Mouse (Mus musculus): ENCODE results near the gene Atp5e.

Gene Atp5e

DNA sequence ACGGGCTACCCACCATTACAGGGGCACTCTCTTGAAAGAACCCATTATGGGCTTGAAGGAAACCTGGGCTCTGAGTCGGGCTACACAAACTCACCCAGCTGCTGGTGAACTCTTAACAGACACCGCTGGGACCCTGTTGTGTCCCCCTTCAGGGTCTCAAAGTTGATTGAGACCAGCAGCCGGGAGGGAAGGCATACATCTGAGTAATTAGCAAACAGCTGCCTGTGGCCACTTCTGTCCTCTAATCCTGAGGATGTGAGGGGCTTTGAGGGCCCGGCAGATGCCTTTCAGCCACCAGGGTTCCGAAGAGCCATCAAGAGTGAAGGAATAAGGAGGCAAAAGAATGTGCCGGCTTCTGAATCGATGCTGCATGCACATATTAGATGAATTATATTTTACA, 17.0 kb downstream of the Atp5e start:
- no peak for DNase-seq (ENCODE audit: low spot score in 2 of 2)

DNA sequence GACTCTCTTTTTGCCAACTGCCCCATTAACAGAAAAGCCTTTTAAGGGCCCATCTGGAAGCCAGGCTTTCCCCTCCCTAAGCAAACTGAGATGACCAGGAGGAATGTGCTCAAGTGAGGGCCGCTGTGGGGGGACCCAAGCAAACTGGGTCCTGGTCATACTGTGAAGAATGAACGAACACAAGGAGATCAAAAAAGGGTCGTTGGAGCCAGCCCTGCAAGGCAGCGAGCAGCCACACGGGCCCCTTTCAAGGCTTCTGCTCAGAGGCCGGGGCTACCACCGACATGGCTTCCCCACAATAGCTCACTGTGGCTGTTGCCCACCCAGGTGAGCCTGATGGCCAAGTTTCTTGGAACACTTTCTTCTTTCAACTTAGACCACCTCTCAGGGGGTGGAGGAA, 17.4 kb downstream of the Atp5e start:
- DNase-seq (ENCODE audit: low spot score in 2 of 2) = no peak

DNA sequence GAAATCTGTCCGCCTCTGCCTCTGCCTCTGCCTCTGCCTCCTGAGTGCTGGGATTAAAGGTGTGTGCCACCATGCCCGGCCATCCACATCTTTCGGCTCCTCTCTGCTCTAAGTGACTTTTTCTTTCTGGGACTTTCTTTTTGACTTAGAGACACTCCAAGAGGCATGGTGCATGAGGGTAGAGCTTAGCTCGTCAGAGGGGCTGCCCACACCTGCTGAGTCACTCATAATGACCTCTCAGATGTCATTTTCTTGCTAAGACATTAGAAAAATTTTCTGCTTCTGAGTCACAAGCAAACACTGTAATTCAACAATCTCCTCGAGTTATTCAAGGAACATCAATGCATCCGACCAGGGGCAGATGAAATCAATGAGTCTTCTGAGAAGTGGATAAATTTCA, 18.9 kb downstream of the Atp5e start:
- DNase-seq (ENCODE audit: low spot score in 2 of 2) = no peak

DNA sequence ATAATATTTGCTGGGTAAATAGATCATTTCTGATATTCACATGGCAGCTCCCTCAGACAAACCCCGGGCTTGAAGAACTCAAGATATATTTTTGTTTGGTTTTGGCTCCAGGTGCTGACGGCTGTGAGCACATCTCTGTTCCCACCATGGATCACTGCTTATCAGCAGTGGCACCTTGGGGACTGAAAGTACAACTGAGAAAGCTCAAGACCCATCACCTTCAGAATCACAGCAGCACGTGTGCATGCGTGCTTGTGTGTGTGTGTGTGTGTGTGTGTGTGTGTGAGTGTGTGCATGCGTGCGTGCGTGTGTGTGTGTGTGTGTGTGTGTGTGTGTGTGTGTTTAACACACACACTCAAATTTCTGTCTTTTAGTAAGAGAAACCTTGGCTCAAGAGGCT, 19.5 kb downstream of the Atp5e start:
- DNase-seq (ENCODE audit: low spot score in 2 of 2) = no peak

DNA sequence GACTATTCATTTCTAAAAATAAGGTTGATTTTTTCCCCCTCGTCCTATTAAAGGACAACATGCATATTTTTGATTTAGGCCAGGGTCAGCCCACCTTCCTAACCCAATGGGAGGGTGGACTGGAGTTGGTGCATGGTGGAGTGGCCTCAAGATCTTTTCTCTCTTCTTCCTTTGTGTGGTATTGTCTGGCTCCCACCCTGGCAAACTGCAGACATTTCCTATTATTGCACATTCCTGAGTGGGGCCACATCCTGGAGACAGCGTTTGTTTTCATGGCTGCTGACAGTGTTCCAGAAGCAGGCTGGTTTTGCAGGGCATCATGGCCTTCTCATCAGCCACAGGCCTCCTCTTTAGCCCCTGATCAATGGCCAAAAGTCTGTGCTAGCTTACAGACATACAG, 20.9 kb downstream of the Atp5e start:
- DNase-seq (ENCODE audit: low spot score in 2 of 2) = no peak

DNA sequence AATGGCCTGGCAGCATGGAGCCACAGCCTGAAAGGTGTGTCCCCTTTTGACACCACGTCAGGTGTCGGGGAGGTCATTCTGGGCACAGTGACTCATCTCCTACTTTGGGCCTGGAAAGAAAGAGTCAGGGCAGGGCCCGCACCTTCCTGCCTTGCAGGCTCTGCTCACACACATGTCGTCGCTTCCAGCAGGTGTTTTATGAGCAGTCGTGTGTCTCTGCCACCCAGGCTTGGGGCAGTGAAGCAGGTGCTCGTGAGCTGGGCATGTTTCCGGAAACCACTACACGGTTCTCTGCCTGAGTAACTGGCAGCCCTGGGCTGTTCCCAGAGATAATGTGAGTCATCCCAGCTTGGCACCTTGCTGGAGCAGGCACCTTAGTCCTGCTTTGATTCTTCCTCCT, 21.4 kb downstream of the Atp5e start:
- DNase-seq (ENCODE audit: low spot score in 2 of 2) = no peak

DNA sequence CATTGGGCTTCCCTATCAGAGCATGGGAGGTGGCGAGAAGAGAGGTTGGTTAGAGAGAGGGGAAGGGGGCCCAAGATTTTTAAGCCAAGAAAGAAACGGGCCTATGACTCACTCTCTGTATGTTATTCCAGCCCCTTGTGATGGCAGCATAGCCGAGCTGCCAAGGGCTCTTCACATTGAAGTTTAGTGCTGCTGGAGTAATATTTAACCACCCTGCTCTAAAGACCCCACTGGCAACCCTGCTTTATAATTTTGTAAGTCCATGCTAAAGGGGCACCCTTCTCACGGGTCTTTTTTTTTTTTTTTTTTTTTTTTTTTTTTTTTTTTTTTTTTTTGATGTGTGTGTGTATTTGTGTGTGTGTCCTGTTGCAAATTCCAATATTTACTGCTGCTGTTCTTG, 22.0 kb downstream of the Atp5e start:
- no peak for DNase-seq (ENCODE audit: low spot score in 2 of 2)

DNA sequence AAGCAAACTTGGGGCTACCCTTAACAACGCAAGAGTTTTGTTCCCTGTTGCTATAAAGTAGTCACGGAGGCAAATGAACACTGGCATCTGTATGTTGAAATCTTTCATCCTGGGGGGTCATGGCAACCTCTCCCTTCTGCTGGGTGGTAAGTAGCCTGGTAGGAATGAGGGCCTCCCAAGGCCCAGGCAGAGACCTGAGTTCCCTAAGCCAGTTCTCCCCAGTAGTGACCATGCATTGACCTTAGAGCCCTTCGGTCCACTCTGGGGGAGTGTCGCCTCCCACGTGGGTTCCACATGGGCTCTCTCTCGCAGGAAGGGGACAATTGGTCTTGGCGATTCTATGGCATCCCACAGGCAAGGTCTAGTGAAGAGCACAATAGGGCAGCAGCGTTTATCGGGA, 23.9 kb downstream of the Atp5e start:
- no peak for DNase-seq (ENCODE audit: low spot score in 2 of 2)

DNA sequence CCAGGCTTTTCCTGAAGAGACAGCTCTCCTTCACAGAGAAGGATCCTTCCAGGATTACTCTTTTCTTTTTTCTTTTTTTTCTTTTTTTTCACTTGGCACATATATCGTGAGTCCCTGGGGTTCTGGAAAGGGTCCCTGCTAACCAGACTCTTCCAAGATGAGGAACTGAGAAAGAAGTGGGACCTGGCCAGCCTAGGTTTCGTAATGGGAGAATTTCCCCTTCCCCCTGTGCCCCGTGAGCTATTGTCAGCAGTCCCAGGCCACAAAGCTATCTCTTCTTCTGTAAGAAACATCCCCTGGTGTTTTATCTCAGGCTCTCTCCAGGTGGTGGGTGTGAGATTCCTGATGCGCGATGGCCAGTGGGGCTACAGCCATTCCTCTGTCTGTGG, 24.5 kb downstream of the Atp5e start:
- DNase-seq (ENCODE audit: low spot score in 2 of 2) = no peak

DNA sequence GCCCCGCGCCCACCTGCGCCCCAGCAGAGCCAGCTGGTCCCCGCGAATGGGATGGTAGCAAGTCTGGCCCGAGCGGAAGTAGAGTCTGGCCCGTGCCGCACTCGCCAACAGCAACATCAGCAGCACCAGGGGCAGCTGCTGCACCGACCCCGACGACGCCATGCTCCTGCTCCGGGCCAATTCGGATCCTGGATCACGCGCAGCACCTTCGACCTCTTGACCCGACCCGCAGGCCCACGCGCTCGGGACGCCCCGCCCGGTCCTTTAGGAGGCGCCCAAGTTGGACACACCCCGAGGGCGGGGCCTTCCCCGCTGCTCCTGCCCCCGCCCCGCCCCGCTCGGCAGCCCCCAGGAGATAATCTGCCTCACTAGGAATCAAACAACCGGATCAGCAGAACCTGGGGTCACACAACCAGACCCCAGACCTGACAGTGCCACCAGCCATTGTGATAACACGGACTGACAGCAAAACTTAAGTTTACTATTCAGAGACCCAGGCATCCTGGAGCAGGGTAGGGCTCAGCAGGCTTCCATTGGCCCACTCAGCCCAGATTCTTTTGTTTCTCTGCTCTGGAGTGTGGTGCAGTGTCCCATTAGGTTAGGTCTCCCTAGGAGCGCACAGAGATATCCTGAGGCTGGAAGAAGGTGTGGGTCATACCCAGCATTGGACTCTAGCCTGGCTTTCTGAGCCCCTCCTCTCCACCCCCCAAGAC, 25.0 kb downstream of the Atp5e start, which contains the start of gene Ctsz:
Gene Ctsz, minus strand, starts transcription at position 303 of the 713 bp plus-strand sequence.
- DNase-seq (ENCODE audit: low spot score in 2 of 2) = peak; percentile 26 to 28

DNA sequence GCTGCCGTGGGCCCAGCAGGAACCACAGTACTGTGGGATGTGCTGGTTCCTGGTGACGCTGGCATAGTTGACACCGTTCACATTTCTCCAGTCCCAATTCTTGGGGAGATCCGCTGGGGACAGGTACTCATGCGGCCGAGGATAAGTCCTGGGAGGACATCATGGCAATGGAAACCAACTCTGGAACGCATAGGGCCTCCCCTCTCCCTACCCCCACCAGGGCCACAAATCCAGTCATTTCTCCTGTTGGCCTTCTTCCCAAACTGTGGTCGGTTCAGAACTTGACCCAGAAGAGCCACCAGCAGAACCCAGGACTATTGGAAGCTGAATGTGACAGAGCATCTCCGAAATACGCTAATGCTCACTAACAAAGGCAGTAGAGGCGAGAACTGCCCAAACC, 25.7 kb downstream of the Atp5e start:
- DNase-seq (ENCODE audit: low spot score in 2 of 2) = no peak

DNA sequence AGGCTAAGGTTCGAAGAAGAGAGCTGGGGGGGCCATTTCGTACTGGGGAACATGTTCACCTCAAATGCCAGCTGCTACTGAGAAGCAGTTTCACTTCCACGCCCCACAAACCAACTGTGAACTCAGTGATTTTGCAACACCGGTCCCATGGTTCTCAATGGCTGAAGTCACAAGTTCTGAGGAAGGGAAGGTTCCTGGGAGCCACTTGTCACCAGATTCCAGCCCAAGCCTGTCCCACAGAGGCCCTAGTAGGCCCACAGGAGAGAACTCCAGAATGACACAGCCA, 26.3 kb downstream of the Atp5e start:
- DNase-seq (ENCODE audit: low spot score in 2 of 2) = no peak

DNA sequence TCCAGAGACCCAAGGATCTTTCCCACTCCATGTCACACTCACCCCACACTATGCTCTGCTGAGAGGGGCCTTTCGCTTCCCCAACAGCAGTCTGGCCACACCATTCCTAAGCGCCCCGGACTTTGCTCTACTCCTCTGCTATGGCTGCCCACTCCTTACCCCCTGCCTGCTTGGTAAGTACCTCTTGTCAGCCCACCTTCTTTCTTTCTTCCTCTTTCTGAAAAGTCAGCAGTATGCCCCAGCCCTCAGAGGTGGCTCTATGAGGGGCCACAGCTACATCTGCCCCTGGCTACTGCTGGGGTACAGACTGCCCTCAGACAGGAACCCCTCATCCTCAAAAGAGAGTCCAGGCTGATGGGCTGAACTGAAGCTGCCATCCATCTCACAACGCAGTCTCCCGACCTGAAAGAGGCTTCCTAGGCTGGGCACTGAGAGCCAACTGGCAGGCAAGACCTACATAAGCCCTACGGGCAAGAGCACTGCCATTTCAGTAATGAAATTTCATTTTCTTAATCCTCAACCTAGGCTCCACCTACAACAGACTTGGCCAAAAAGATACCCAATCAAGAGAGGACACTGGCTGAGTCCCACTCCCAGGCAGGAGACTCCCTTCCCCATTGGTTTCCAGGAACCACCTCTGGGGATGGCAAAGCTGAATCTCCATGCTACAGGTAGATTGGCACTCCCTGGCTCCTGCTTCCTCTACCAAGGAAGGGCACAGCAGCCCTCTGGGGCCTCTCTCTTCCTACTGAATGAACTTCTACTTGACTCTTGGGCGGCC, 26.8 kb downstream of the Atp5e start:
- DNase-seq (ENCODE audit: low spot score in 2 of 2) = no peak

DNA sequence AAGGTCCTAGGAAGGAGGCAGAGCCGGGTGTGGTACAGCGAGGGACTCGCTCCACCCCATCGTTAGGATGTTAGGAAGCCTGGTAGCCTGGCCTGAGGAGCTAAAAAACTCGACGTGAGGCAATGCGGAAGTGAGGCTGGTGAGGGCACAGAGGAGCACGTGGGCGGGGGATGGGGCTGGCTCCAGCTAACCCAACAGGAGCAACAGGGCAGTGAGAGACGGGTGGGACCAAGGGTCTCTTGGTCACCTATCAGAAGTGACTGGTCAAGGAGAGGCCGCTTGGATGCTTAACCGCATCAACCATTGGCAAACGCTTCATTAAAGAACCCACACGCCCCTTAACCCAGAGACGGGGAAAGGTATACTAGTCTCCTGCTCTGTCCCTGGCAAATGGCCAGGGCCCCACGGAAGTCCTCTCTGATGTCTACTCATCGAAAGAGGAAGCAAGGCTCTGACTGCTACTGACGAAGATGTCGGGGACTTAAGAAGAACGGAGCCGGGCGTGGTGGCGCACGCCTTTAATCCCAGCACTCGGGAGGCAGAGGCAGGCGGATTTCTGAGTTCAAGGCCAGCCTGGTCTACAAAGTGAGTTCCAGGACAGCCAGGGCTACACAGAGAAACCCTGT, 27.7 kb downstream of the Atp5e start:
- peak in 1 of 2 experiments; percentile 8 for DNase-seq (ENCODE audit: low spot score in 2 of 2)

DNA sequence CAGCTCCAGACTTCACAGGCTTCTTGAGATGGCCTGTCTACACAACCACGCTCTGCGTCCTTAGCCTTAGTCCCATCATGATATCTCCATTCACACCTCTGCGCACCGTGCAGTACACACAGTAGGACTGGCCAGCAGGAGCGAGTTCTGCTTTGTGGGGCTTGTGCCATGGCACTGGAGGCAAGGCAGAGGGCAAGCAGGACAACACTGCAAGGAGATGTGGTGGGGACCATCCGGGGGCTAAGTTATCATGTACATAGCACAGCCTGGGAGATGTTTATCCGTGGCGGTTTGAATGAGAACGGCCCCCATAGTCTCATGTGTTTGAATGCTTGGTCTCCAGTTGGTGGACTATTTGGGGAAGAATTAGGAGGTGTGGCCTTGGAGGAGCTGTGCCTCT, 29.0 kb downstream of the Atp5e start:
- no peak for DNase-seq (ENCODE audit: low spot score in 2 of 2)

DNA sequence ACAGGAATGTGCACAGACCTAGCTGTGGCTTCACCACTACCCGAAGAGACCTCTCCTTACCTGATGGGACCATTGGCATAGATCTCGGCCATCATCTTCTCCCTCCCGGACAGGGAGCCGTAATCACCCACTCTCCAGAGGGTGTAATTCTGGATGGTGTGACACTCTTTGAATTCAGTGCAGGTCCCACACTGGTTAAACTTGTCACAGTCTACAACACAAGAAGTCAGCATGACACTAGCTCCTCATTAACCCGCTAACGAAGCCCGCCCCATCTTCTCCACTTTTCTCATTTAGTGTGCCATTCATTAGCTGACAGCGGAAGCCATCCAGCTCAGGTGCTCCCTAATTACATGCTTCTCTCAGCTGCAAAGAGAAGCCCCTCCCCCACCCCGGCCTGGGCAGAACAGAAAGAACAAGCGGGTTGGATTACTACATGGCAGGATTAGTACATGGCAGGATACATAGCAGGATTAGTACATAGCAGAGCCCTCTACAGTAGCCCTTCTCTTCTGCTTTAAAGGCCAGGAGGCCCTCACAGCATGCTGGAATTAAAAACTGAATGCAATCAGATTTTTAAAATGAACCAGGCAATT, 34.8 kb downstream of the Atp5e start:
- no peak for DNase-seq (ENCODE audit: low spot score in 2 of 2)

DNA sequence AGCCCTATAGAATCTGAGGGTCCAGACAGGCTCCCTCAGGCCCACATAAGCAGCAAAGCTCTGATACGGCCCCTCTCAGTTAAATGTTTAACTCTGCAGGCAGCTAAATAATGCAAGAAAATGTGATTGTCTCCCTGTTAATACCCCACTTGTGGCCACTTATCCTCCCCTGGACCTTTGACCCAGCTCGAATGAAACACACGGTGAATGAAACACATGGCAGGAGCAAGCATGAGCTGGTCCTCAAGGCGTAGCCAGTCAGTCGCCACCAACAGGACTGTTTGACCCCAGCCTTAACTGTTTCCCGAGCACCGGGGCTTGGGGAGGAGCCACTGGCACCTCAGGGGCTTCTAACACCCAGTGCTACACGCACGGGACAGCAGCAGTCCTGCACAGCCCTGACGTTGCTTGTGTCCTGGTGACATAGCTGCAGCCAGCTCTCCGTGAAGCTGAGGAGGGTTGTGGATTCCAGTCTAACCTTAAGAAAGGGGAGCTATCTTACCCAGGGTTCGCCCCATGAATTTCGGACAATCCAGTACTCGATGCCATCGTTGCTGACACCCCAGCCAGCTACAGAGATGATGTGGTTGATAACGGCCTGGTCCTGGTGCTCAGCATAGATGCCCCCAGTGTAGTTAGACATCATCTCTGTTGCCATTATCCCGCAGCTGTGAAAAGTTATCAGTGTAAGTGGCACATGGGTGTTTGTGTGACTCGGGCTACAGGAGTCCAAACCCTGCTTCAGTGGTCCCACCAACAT, 35.6 kb downstream of the Atp5e start:
- no peak for DNase-seq (ENCODE audit: low spot score in 2 of 2)

DNA sequence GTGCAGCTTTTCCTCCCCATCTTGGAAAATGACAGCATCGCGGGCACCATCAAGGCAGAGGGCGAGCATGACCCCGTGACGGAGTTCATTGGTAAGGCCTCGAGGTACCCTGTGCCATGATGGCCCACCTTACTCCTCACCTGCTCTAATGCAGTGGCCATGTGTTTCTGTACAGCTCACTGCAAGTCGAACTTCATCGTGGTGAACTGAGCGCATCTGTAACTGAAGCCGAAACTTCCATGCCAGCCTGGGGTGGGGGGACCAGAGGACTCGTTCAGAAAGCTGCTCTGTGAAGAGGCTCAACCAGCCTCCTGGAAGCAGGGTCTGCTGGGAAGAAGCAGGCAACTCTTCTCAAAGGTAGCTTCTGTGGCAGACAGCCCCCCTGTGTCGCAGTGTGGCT, 37.0 kb downstream of the Atp5e start:
- no peak for DNase-seq (ENCODE audit: low spot score in 2 of 2)

DNA sequence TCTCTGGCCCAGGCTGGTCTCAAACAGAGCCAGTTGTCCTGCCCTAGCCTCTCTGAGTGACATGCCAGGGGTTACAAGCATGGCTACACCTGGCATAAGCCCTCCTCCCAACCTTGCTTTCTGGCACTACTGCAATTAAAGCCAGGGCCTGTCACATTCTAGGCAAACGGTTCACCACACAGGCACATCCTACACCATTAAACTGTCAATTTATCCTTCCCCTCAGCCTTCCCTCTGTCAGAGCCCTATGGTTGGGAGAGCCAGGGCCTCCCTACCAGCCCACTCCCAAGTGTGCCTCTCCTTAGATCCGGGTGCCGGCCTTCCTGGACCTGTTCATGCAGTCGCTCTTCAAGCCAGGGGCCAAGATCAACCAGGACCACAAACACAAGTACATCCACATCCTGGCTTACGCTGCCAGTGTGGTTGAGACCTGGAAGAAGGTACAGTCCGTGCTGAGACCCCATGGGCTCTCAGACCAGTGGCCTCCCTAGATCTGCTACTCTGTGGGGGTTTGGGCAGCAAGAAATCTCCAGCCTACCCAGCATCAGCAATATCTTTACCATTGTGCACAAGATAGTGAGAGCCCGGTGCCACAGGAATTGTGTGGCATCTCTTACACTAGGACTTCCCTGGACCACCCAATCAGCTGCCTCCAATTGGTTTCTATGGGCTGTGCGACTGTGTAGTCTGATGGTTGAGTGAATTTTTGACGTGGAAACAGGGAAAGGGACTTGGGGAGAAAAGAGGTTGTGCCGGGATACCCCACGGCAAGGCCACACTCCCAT, 39.4 kb downstream of the Atp5e start:
- DNase-seq (ENCODE audit: low spot score in 2 of 2) = no peak

DNA sequence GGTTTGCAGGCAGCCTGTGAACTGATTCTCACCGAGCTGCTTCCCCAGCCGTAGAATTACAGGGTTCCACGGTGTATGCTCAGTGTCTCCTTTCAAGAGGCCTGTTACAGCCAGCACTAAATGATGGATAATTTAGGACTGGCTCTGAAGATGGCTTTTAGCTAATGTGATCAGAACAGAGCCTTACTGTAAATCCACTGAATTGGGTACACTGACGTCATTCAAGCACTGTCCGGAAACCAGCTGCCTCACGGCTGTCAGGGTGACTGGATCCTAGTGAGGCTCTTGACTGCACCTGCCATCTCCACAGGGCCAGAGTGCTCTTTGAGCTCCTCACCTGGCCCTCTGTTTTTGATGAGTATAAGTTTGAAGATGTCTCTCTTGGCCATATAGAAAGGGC, 42.8 kb downstream of the Atp5e start:
- no peak for DNase-seq (ENCODE audit: low spot score in 2 of 2)

DNA sequence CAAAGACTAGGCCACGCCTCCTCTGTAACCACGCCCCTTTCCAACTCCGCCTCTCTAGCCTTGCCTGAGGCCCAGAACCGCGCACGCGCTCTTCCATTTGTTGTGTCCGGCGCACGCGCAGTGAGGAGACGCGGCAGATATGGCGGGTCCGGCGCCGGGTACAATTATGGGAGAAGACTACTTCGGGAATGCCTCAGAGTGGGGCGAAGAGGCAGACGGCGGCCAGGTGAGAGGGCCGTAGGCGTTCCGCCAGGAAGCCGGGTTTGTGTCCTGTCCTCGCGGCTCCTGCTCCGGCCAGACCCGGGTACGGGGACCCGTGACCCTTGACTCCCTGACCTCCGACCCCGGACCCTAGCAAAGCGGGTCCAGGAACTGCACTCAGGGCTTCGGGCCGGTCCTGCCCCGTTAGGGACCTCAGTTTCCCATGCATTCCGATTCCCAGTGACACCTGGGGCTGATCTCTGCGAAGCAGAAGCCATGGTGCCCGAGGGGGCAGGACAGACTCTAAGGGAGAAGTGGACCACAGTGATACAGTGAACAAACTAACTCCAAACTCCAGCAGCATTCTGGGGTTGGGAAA, 48.1 kb downstream of the Atp5e start, which contains the start of gene Nelfcd:
Gene Nelfcd, plus strand, starts transcription at position 74 of the 580 bp plus-strand sequence.
- DNase-seq (ENCODE audit: low spot score in 2 of 2) = peak; percentile 89 to 94

Measured in frontal cortex, postnatal 36 days (tissue).